Mouse (Mus musculus) limb, embryonic 11.5 days (tissue): ENCODE results near the gene Enox1. TPM values are rescaled to one million over a fixed set of nuclear protein-coding genes. Genes with fewer than 3 reads are reported as not detected.

ENCODE experiments used
- ATAC-seq: fragments of 200-750 bp; cut with Nextera tagmentation; 2 replicates; pipeline ENCODE4 v1.8.0; 2017; ENCODE audit warnings: low read depth; ENCODE audit not compliant: insufficient number of reproducible peaks, low FRiP score, low TSS enrichment
- DNase-seq: peaks from one replicate; pipeline ENCODE4 v3.0.0-alpha.2; 2015; ENCODE audit warnings: low spot score
- H3K27ac ChIP-seq: fragments of 300-500 bp; sonication (generic); replicated peaks from 2 replicates; pipeline ENCODE4 v1.5.1; 2014; ENCODE audit warnings: low read depth, mild to moderate bottlenecking, low read length
- H3K27me3 ChIP-seq: fragments of 300-500 bp; sonication (generic); 2 replicates; pipeline ENCODE4 v1.6.1; 2014; ENCODE audit warnings: mild to moderate bottlenecking, low read length, mixed read lengths; ENCODE audit not compliant: control insufficient read depth, insufficient read depth
- H3K36me3 ChIP-seq: fragments of 300-500 bp; sonication (generic); 2 replicates; pipeline ENCODE4 v1.6.1; 2014; ENCODE audit warnings: mild to moderate bottlenecking, low read length, moderate library complexity, mixed read lengths; ENCODE audit not compliant: control insufficient read depth, insufficient read depth
- H3K4me1 ChIP-seq: fragments of 300-500 bp; sonication (generic); 2 replicates; pipeline ENCODE4 v1.6.1; 2014; ENCODE audit warnings: low read length, mixed read lengths; ENCODE audit not compliant: control insufficient read depth, insufficient read depth
- H3K4me2 ChIP-seq: fragments of 300-500 bp; sonication (generic); 2 replicates; pipeline ENCODE4 v1.6.1; 2014; ENCODE audit warnings: low read depth, mild to moderate bottlenecking, moderate library complexity; ENCODE audit not compliant: severe bottlenecking
- H3K4me3 ChIP-seq: fragments of 300-500 bp; sonication (generic); 2 replicates; pipeline ENCODE4 v1.5.1; 2014; ENCODE audit warnings: low read depth, low read length
- H3K9ac ChIP-seq: fragments of 300-500 bp; sonication (generic); 2 replicates; pipeline ENCODE4 v1.6.1; 2014; ENCODE audit warnings: mild to moderate bottlenecking, low read length
- H3K9me3 ChIP-seq: fragments of 300-500 bp; sonication (generic); 2 replicates; pipeline ENCODE4 v1.6.1; 2016; ENCODE audit warnings: low read length; ENCODE audit not compliant: control insufficient read depth
- WGBS: fragments of 180-500 bp; shearing (Covaris S2); extraction: QIAGEN DNeasy Blood & Tissue Kit; methylation state at CpG from one replicate; pipeline ENCODE4 v1.1.7; 2014; 5-methylcytosine and 5-hydroxymethylcytosine counted together
- polyA plus RNA-seq: library from polyadenylated mRNA; unstranded; fragments of >200 nt; fragmentation: Nextera tagmentation; extraction: Ambion mirVana; gene quantifications from 2 replicates; pipeline ENCODE4 v1.2.1, GENCODE M21; 2014

The Enox1 gene
- polyA plus RNA-seq, 1 experiment from 2014 or later: 5.6 TPM

GRCm38 (mm10) chr14:77255201-77255600 lies 98.6 kb downstream of the Enox1 start:
- H3K27me3 ChIP-seq: no peaks in the 10 kb centered on the region
- no peak overlapping the region for H3K9ac ChIP-seq
- no peaks in the 10 kb centered on the region for H3K36me3 ChIP-seq
- no peak for DNase-seq
- H3K27ac ChIP-seq: no peak overlapping the region
- 66% methylated on average over 3 of the region's 3 CpGs for WGBS
- H3K4me1 ChIP-seq: no peaks in the 10 kb centered on the region
- H3K4me3 ChIP-seq: no peak overlapping the region
- no peak overlapping the region for H3K4me2 ChIP-seq
- ATAC-seq: no peak
- no peaks in the 10 kb centered on the region for H3K9me3 ChIP-seq

GRCm38 (mm10) chr14:77255711-77256110 lies 99.1 kb downstream of the Enox1 start:
- no peaks in the 10 kb centered on the region for H3K36me3 ChIP-seq
- no peaks in the 10 kb centered on the region for H3K9me3 ChIP-seq
- H3K4me2 ChIP-seq: no peak overlapping the region
- no peaks in the 10 kb centered on the region for H3K4me1 ChIP-seq
- 93% methylated on average over 6 of the region's 6 CpGs for WGBS
- no peak overlapping the region for H3K4me3 ChIP-seq
- no peak for DNase-seq
- H3K27ac ChIP-seq: no peak overlapping the region
- H3K9ac ChIP-seq: no peak overlapping the region
- ATAC-seq: no peak
- H3K27me3 ChIP-seq: no peaks in the 10 kb centered on the region

GRCm38 (mm10) chr14:77256943-77257342 lies 100.4 kb downstream of the Enox1 start:
- H3K36me3 ChIP-seq: no peaks in the 10 kb centered on the region
- ATAC-seq (no peak), DNase-seq (no peak)
- no peak overlapping the region for H3K9ac ChIP-seq
- no peaks in the 10 kb centered on the region for H3K9me3 ChIP-seq
- H3K27me3 ChIP-seq: no peaks in the 10 kb centered on the region
- H3K4me1 ChIP-seq: no peaks in the 10 kb centered on the region; the same call in 1 of the 2 replicates
- no peak overlapping the region for H3K4me3 ChIP-seq
- no peak overlapping the region for H3K27ac ChIP-seq
- H3K4me2 ChIP-seq: no peak overlapping the region
- WGBS: 86% methylated on average over 2 of the region's 2 CpGs

GRCm38 (mm10) chr14:77257461-77257860 lies 100.9 kb downstream of the Enox1 start:
- H3K27ac ChIP-seq: no peak overlapping the region
- H3K9ac ChIP-seq: no peak overlapping the region
- ATAC-seq: no peak
- H3K9me3 ChIP-seq: no peaks in the 10 kb centered on the region
- H3K36me3 ChIP-seq: no peaks in the 10 kb centered on the region
- no peaks in the 10 kb centered on the region for H3K27me3 ChIP-seq
- WGBS: 67% methylated on average over 1 of the region's 1 CpGs
- DNase-seq: no peak
- no peak overlapping the region for H3K4me2 ChIP-seq
- H3K4me3 ChIP-seq: no peak overlapping the region
- H3K4me1 ChIP-seq: no peaks in the 10 kb centered on the region; the same call in 1 of the 2 replicates

- Histone ChIP-seq H3K36me3 (no peaks in the 10 kb centered on the region), H3K4me2 (no peak overlapping the region), H3K27me3 (no peaks in the 10 kb centered on the region), H3K4me1 (no peaks in the 10 kb centered on the region; the same call in 1 of the 2 replicates), H3K9ac (no peak overlapping the region), H3K27ac (no peak overlapping the region), H3K4me3 (no peak overlapping the region), H3K9me3 (no peaks in the 10 kb centered on the region)
- 77% methylated on average over 4 of the region's 4 CpGs for WGBS
- ATAC-seq (no peak), DNase-seq (no peak)
Measured at GRCm38 (mm10) chr14:77258186-77258585, 101.6 kb downstream of the Enox1 start.

- Histone ChIP-seq H3K4me2 (no peak overlapping the region), H3K4me3 (no peak overlapping the region), H3K27ac (no peak overlapping the region), H3K27me3 (no peaks in the 10 kb centered on the region), H3K4me1 (no peaks in the 10 kb centered on the region; the same call in 1 of the 2 replicates), H3K9me3 (no peaks in the 10 kb centered on the region), H3K9ac (no peak overlapping the region), H3K36me3 (no peaks in the 10 kb centered on the region)
- no peak for DNase-seq
- WGBS: 88% methylated on average over 5 of the region's 5 CpGs
- no peak for ATAC-seq
Measured at GRCm38 (mm10) chr14:77259686-77260085, 103.1 kb downstream of the Enox1 start.

GRCm38 (mm10) chr14:77260107-77260506 lies 103.5 kb downstream of the Enox1 start:
- Histone ChIP-seq H3K27me3 (no peaks in the 10 kb centered on the region), H3K4me1 (no peaks in the 10 kb centered on the region; the same call in 1 of the 2 replicates), H3K4me2 (no peak overlapping the region), H3K36me3 (no peaks in the 10 kb centered on the region), H3K9ac (no peak overlapping the region), H3K4me3 (no peak overlapping the region), H3K9me3 (no peaks in the 10 kb centered on the region), H3K27ac (no peak overlapping the region)
- DNase-seq: no peak
- 75% methylated on average over 4 of the region's 4 CpGs for WGBS
- ATAC-seq: no peak

- H3K4me2 ChIP-seq: no peak overlapping the region
- no peak overlapping the region for H3K27ac ChIP-seq
- DNase-seq: no peak
- H3K36me3 ChIP-seq: no peaks in the 10 kb centered on the region
- H3K4me1 ChIP-seq: no peaks in the 10 kb centered on the region
- no peak overlapping the region for H3K4me3 ChIP-seq
- ATAC-seq: no peak
- 73% methylated on average over 17 of the region's 17 CpGs for WGBS
- no peaks in the 10 kb centered on the region for H3K27me3 ChIP-seq
- H3K9me3 ChIP-seq: no peaks in the 10 kb centered on the region
- H3K9ac ChIP-seq: no peak overlapping the region
Measured at GRCm38 (mm10) chr14:77266805-77267771, 110.5 kb downstream of the Enox1 start.
